Mouse (Mus musculus): ENCODE data around the gene Anks3.
A peak's percentile ranks its signal among the peaks of the same experiment; 100 is the strongest.

Anks3 gene

GRCm38 (mm10) chr16:4896249-4897027 is 67.6 kb downstream of the Anks3 start:
- DNase-seq (ENCODE audit: low spot score), result no peak

GRCm38 (mm10) chr16:4894201-4894908 is 69.7 kb downstream of the Anks3 start:
- peak; percentile 70 for DNase-seq (ENCODE audit: low spot score)

GRCm38 (mm10) chr16:4892171-4892570 is 71.8 kb downstream of the Anks3 start:
- DNase-seq (ENCODE audit: low spot score), result no peak

All from lung, postnatal 25 days (tissue).